Mouse (Mus musculus) ES-E14 (cell line): ENCODE measurements around the gene Pkm. TPM values are rescaled to one million over a fixed set of nuclear protein-coding genes. Genes with fewer than 3 reads are reported as not detected.
A peak's percentile ranks its signal among the peaks of the same experiment; 100 is the strongest.

Experiments
- DNase-seq: peaks from one replicate; pipeline ENCODE4 v3.0.0-alpha.2; 2013; ENCODE audit warnings: low read depth, low spot score
- H3K27ac ChIP-seq: 2 replicates; pipeline ENCODE4 v1.5.1; 2012; ENCODE audit warnings: low read depth, mild to moderate bottlenecking, low read length, moderate library complexity, mixed read lengths; ENCODE audit not compliant: poor library complexity, insufficient read depth, severe bottlenecking
- H3K36me3 ChIP-seq: 2 replicates; pipeline ENCODE4 v1.6.1; 2012; ENCODE audit warnings: mild to moderate bottlenecking, low read length, moderate library complexity, mixed read lengths; ENCODE audit not compliant: control insufficient read depth, poor library complexity, insufficient read depth, severe bottlenecking
- H3K4me1 ChIP-seq, 2 experiments: fragments of 150-350 bp in 1 of 2; sonication (generic) in 1 of 2; 2 replicates each; pipeline ENCODE4 v1.6.1; 2012; ENCODE audit warnings: low read length in 2 of 2, mild to moderate bottlenecking in 1 of 2, mixed read lengths in 1 of 2; ENCODE audit not compliant: control insufficient read depth in 2 of 2, insufficient read depth in 2 of 2, poor library complexity in 1 of 2
- H3K4me3 ChIP-seq, 2 experiments: fragments of 150-350 bp in 1 of 2; sonication (generic) in 1 of 2; 2 replicates each; pipeline ENCODE4 v1.5.1; 2012; ENCODE audit warnings: low read length in 2 of 2, low read depth in 1 of 2, mild to moderate bottlenecking in 1 of 2, mixed read lengths in 1 of 2; ENCODE audit not compliant: insufficient read depth in 1 of 2, poor library complexity in 1 of 2, severe bottlenecking in 1 of 2
- H3K9ac ChIP-seq: 2 replicates; pipeline ENCODE4 v1.6.1; 2012; ENCODE audit warnings: low read depth, mild to moderate bottlenecking, low read length, mixed read lengths; ENCODE audit not compliant: poor library complexity, insufficient read depth, severe bottlenecking
- H3K9me3 ChIP-seq: fragments of 150-350 bp; sonication (generic); 2 replicates; pipeline ENCODE4 v1.6.1; 2012; ENCODE audit warnings: low read depth, mild to moderate bottlenecking, low read length; ENCODE audit not compliant: control insufficient read depth, insufficient read depth
- CHD2 ChIP-seq: IDR thresholded peaks from 2 replicates; pipeline ENCODE4 v1.6.1; 2014; ENCODE audit warnings: mild to moderate bottlenecking, low read depth, low read length, inconsistent platforms
- HCFC1 ChIP-seq: IDR thresholded peaks from 2 replicates; pipeline ENCODE4 v1.6.1; 2012; ENCODE audit warnings: low read length, inconsistent platforms, borderline replicate concordance; ENCODE audit not compliant: insufficient read depth
- MAFK ChIP-seq: IDR thresholded peaks from 2 replicates; pipeline ENCODE4 v1.6.1; 2014; ENCODE audit warnings: mild to moderate bottlenecking, low read depth, low read length, inconsistent platforms; ENCODE audit not compliant: insufficient read depth
- ZC3H11A ChIP-seq: IDR thresholded peaks from 2 replicates; pipeline ENCODE4 v1.6.1; 2012; ENCODE audit warnings: low read depth, mild to moderate bottlenecking, inconsistent platforms, low read length, borderline replicate concordance
- ZNF384 ChIP-seq: IDR thresholded peaks from 2 replicates; pipeline ENCODE4 v1.6.1; 2012; ENCODE audit warnings: low read depth, low read length, inconsistent platforms
- in situ Hi-C, 2 experiments: fragments of 600-800 bp; cut with MboI; formaldehyde crosslinking; loops; one replicate each; pipeline ENCODE4 v1.15.1; 2025; ENCODE audit warnings: low sequenced_read_pairs in 2 of 2, inconsistent platforms in 1 of 2; ENCODE audit not compliant: unreplicated experiment in 2 of 2
- total RNA-seq: library from RNA; depleted of rRNA; stranded (reverse); fragments of 300-350 nt; gene quantifications from 2 replicates; pipeline ENCODE4 v1.2.3, GENCODE M21; 2012

The Pkm gene
- total RNA-seq, 1 experiment = 2,243 TPM

DNA sequence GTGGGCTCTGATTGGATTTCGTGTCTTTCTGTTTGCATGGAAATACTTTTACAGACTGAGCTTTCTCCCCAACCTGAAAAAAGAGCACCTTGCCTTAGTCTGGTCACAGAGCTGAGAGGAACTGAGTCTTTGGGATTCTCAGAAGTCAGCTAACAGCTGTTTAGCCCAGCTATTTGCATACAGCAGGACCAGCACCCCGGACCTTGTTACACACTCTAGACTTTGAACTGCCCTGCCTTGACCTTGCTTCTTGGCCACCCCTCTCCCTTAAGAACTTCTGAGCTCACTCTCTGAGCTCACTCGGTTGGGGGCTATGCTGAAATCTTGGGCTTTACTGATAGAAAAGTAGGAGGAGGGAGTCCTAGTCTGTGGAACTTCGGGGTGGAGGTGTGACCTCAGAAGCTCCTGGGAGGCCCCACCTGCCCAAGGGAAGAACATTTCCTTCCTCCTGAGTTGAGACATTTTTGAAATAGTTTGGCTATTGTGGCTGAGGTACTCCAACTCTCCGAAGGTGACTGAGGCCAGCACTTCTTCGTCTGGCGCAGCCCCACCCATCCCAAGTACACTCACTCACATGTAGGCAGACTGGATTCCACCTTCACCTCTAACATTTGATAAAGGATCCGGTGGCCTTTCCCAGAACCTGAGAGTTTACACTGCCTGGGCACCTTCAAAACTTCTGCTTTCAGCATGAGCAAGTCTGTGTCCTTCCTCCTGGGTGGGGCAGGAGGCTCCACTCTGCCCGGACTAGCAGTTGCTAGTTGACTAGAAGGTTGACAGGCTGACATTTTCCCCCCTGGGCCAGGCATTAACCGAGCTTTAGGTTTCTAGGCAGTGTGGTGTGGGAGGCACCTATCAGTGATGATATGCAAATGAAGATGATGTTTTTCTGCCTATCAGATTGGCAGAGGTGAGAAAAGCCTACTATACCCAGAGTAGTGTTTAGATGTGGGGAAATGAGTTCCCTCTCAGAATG is 51.0 kb downstream of the Pkm start:
- in situ Hi-C loops = no loop called here
- DNase-seq = peak; percentile 21
- H3K36me3 ChIP-seq = no peaks in the 10 kb centered on the region
- H3K27ac ChIP-seq = no peak overlapping the region
- H3K4me1 ChIP-seq = 0 out of 4 replicates have a peak, but pooled peaks cover 0 to 2% of the 10 kb centered on the region in 2 experiments
- no peaks in the 10 kb centered on the region for H3K9me3 ChIP-seq
- TF ChIP-seq ZNF384 = no peak
- TF ChIP-seq ZC3H11A = no peak
- no peak for TF ChIP-seq HCFC1
- no peak for TF ChIP-seq CHD2
- no peak for TF ChIP-seq MAFK
- H3K4me3 ChIP-seq = no peak overlapping the region
- H3K9ac ChIP-seq = no peak overlapping the region

DNA sequence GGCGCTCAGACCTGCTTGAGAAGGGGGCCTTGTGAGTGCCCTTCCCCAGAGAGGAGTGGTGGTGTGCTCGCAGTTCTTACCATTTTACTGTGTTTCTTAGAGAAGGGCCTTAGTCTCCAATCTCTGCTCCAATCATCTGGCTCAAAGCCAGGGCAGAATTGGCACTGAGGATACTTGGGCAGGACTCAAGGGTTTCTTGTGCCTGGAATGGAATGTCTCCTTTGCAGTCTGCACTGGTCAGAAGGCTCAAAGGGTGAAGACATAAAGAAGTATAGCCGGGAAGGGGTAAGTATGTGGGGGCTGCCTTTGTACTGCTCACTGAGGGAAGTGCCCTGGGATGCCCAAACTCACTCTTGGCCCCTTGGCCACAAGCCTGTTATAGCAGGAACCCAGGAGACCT is 53.1 kb downstream of the Pkm start:
- Histone ChIP-seq H3K4me3 (no peak overlapping the region), H3K4me1 (0 out of 4 replicates have a peak, but pooled peaks cover 0 to 2% of the 10 kb centered on the region in 2 experiments), H3K9me3 (no peaks in the 10 kb centered on the region), H3K27ac (no peak overlapping the region), H3K36me3 (no peaks in the 10 kb centered on the region), H3K9ac (no peak overlapping the region)
- TF ChIP-seq ZNF384 (no peak), CHD2 (no peak), ZC3H11A (no peak)
- DNase-seq = no peak
- in situ Hi-C loops = no loop called here

DNA sequence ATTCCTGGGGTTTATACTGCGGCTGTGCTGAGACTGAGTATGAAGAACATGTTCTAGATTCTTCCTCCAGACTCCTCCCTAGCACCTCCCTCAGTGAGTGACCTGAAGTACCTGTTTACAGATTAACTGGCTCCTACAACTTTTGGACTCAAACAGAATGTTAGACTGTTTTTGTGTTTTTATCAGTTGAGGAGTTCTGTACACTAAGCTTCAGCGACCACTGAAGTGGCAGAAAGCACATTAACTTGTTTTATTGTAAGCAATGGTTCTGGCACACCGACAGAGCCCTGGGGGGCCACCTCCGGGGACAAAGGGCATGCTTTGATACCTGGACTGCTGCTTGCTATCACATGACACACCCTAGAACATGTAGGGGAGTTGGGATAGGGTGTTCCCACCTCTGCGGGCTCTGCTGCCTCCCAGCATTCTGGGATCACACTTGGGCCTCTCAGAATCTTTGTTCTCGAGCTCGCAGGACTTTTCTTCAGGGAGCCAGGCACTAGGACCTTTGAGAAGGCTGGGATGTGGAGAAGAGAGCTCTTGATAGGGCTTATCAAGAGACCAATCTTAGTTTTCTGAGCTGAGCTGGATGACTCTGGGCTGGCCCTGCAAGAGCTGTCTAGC is 60.2 kb downstream of the Pkm start:
- Histone ChIP-seq H3K4me1 (no peaks in the 10 kb centered on the region), H3K4me3 (no peak overlapping the region), H3K9me3 (no peaks in the 10 kb centered on the region), H3K27ac (no peak overlapping the region), H3K36me3 (no peaks in the 10 kb centered on the region), H3K9ac (no peak overlapping the region)
- in situ Hi-C loops = no loop called here
- TF ChIP-seq ZNF384 = no peak
- TF ChIP-seq ZC3H11A = no peak
- no peak for TF ChIP-seq CHD2
- TF ChIP-seq HCFC1 = no peak
- TF ChIP-seq MAFK = no peak
- DNase-seq = no peak

DNA sequence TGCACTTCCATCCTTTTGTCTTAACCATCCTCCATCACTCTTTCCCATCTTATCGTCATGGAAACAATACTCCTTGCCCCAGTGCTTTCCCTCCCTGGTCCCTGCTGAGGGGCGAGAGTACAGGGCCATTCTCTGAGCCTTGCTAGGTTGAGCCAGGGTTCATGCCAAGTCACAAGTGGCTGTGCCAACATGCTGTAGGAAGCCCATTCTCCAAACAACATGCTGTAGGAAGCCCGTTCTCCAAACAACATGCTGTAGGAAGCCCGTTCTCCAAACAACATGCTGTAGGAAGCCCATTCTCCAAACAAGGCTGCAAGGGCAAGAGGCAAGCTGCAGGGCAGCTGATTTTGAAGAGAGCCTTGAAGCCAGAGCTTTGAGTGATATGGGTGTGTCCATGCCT is 62.1 kb downstream of the Pkm start:
- Histone ChIP-seq H3K27ac (no peak overlapping the region), H3K9ac (no peak overlapping the region), H3K36me3 (no peaks in the 10 kb centered on the region), H3K4me3 (no peak overlapping the region), H3K9me3 (no peaks in the 10 kb centered on the region), H3K4me1 (0 out of 4 replicates have a peak, but pooled peaks cover 0 to under 1% of the 10 kb centered on the region in 2 experiments)
- in situ Hi-C loops = no loop called here
- no peak for TF ChIP-seq ZC3H11A
- TF ChIP-seq HCFC1 = no peak
- TF ChIP-seq ZNF384 = no peak
- no peak for TF ChIP-seq CHD2
- TF ChIP-seq MAFK = no peak
- DNase-seq = no peak
